Mouse (Mus musculus) lung, embryonic 14.5 days (tissue): ENCODE results near the gene Zbtb22. TPM values are rescaled to one million over a fixed set of nuclear protein-coding genes. Genes with fewer than 3 reads are reported as not detected.
"Not testable (repeated sequence)": the region's sequence is repeated elsewhere in the genome, so short reads cannot be mapped to it uniquely, and the experiment has no call there.

Source experiments
- ATAC-seq: fragments of 200-750 bp; cut with Nextera tagmentation; 2 replicates; pipeline ENCODE4 v1.8.0; 2017; ENCODE audit warnings: mild to moderate bottlenecking, moderate TSS enrichment, moderate library complexity; ENCODE audit not compliant: insufficient read depth
- DNase-seq: peaks from one replicate; pipeline ENCODE4 v3.0.0-alpha.2; 2015
- H3K27ac ChIP-seq: fragments of 300-500 bp; sonication (generic); 2 replicates; pipeline ENCODE4 v1.5.1; 2014; ENCODE audit warnings: low read depth, mild to moderate bottlenecking, moderate library complexity
- H3K27me3 ChIP-seq: fragments of 300-500 bp; sonication (generic); 2 replicates; pipeline ENCODE4 v1.6.1; 2014; ENCODE audit warnings: low read length, control low read depth; ENCODE audit not compliant: insufficient read depth
- H3K36me3 ChIP-seq: fragments of 300-500 bp; sonication (generic); 2 replicates; pipeline ENCODE4 v1.6.1; 2014; ENCODE audit warnings: control low read depth; ENCODE audit not compliant: insufficient read depth
- H3K4me1 ChIP-seq: fragments of 300-500 bp; sonication (generic); 2 replicates; pipeline ENCODE4 v1.6.1; 2014; ENCODE audit warnings: antibody characterized with exemption, control low read depth; ENCODE audit not compliant: insufficient read depth
- H3K4me2 ChIP-seq: fragments of 300-500 bp; sonication (generic); 2 replicates; pipeline ENCODE4 v1.6.1; 2014; ENCODE audit warnings: mild to moderate bottlenecking
- H3K4me3 ChIP-seq: fragments of 300-500 bp; sonication (generic); 2 replicates; pipeline ENCODE4 v1.5.1; 2014; ENCODE audit warnings: low read depth, low read length
- H3K9ac ChIP-seq: fragments of 300-500 bp; sonication (generic); 2 replicates; pipeline ENCODE4 v1.6.1; 2014
- H3K9me3 ChIP-seq: fragments of 300-500 bp; sonication (generic); 2 replicates; pipeline ENCODE4 v1.6.1; 2016; ENCODE audit warnings: low read depth, low read length, control low read depth
- CTCF ChIP-seq: IDR thresholded peaks from 2 replicates; pipeline ENCODE4 v1.5.1; 2016; ENCODE audit warnings: antibody characterized with exemption, low read depth
- WGBS: fragments of 180-500 bp; shearing (Covaris S2); extraction: QIAGEN DNeasy Blood & Tissue Kit; methylation state at CpG from one replicate; pipeline ENCODE4 v1.1.7; 2014; 5-methylcytosine and 5-hydroxymethylcytosine counted together
- polyA plus RNA-seq: library from polyadenylated mRNA; unstranded; fragments of >200 nt; fragmentation: Nextera tagmentation; extraction: Ambion mirVana; gene quantifications from 2 replicates; pipeline ENCODE4 v1.2.1, GENCODE M21; 2014

Gene Zbtb22
- polyA plus RNA-seq, 1 experiment from 2014 or later, result 13.2 TPM

GRCm38 (mm10) chr17:33899642-33900041 lies 16.1 kb upstream of the Zbtb22 start:
- WGBS, result 87% methylated on average over 4 of the region's 4 CpGs
- H3K4me2 ChIP-seq, result no peak overlapping the region
- H3K4me1 ChIP-seq, result no peaks in the 10 kb centered on the region
- ATAC-seq (no peak), DNase-seq (no peak)
- no peaks in the 10 kb centered on the region for H3K9me3 ChIP-seq
- H3K4me3 ChIP-seq, result no peak overlapping the region
- TF ChIP-seq CTCF, result no peak
- no peaks in the 10 kb centered on the region for H3K36me3 ChIP-seq
- no peak overlapping the region for H3K9ac ChIP-seq
- H3K27ac ChIP-seq, result no peak overlapping the region
- no peaks in the 10 kb centered on the region for H3K27me3 ChIP-seq

- H3K9ac ChIP-seq, result no peak overlapping the region
- no peak overlapping the region for H3K4me2 ChIP-seq
- TF ChIP-seq CTCF, result no peak
- no peaks in the 10 kb centered on the region for H3K9me3 ChIP-seq
- H3K27ac ChIP-seq, result no peak overlapping the region
- H3K4me3 ChIP-seq, result no peak overlapping the region
- H3K36me3 ChIP-seq, result no peaks in the 10 kb centered on the region
- WGBS, result 53% methylated on average over 7 of the region's 7 CpGs
- H3K27me3 ChIP-seq, result no peaks in the 10 kb centered on the region
- no peaks in the 10 kb centered on the region for H3K4me1 ChIP-seq
- no peak for ATAC-seq
- no peak for DNase-seq
Measured at GRCm38 (mm10) chr17:33900281-33900988, 15.3 kb upstream of the Zbtb22 start.

- no peaks in the 10 kb centered on the region for H3K36me3 ChIP-seq
- H3K4me3 ChIP-seq, result no peak overlapping the region
- H3K9ac ChIP-seq, result no peak overlapping the region
- no peak for TF ChIP-seq CTCF
- no peaks in the 10 kb centered on the region for H3K4me1 ChIP-seq
- H3K27me3 ChIP-seq, result no peaks in the 10 kb centered on the region
- ATAC-seq (no peak), DNase-seq (no peak)
- WGBS, result 80% methylated on average over 4 of the region's 4 CpGs
- H3K27ac ChIP-seq, result no peak overlapping the region
- no peak overlapping the region for H3K4me2 ChIP-seq
- H3K9me3 ChIP-seq, result no peaks in the 10 kb centered on the region
Measured at GRCm38 (mm10) chr17:33900989-33901314, 14.8 kb upstream of the Zbtb22 start.

GRCm38 (mm10) chr17:33901653-33902052 lies 14.1 kb upstream of the Zbtb22 start:
- no peak for TF ChIP-seq CTCF
- Histone ChIP-seq H3K27me3 (no peaks in the 10 kb centered on the region), H3K9me3 (no peaks in the 10 kb centered on the region), H3K36me3 (no peaks in the 10 kb centered on the region), H3K4me3 (no peak overlapping the region), H3K9ac (no peak overlapping the region), H3K4me2 (no peak overlapping the region), H3K27ac (no peak overlapping the region), H3K4me1 (no peaks in the 10 kb centered on the region)
- WGBS, result 65% methylated on average over 4 of the region's 4 CpGs
- no peak for DNase-seq
- no peak for ATAC-seq

- Histone ChIP-seq H3K4me2 (no peak overlapping the region), H3K9me3 (no peaks in the 10 kb centered on the region), H3K9ac (no peak overlapping the region), H3K27ac (no peak overlapping the region), H3K4me1 (no peaks in the 10 kb centered on the region), H3K4me3 (no peak overlapping the region), H3K27me3 (no peaks in the 10 kb centered on the region), H3K36me3 (no peaks in the 10 kb centered on the region)
- ATAC-seq (no peak), DNase-seq (no peak)
- TF ChIP-seq CTCF, result no peak
- 52% methylated on average over 4 of the region's 4 CpGs for WGBS
Measured at GRCm38 (mm10) chr17:33902079-33902478, 13.6 kb upstream of the Zbtb22 start.

GRCm38 (mm10) chr17:33902491-33902890 lies 13.2 kb upstream of the Zbtb22 start:
- 73% methylated on average over 7 of the region's 7 CpGs for WGBS
- Histone ChIP-seq H3K27ac (no peak overlapping the region), H3K36me3 (no peaks in the 10 kb centered on the region), H3K4me1 (no peaks in the 10 kb centered on the region), H3K9me3 (no peaks in the 10 kb centered on the region), H3K4me2 (no peak overlapping the region), H3K9ac (no peak overlapping the region), H3K4me3 (no peak overlapping the region), H3K27me3 (no peaks in the 10 kb centered on the region)
- no peak for DNase-seq
- TF ChIP-seq CTCF, result no peak
- ATAC-seq, result no peak

GRCm38 (mm10) chr17:33903911-33904651 lies 11.6 kb upstream of the Zbtb22 start:
- H3K4me1 ChIP-seq, H3K9me3 ChIP-seq, H3K27ac ChIP-seq, H3K4me2 ChIP-seq, H3K9ac ChIP-seq, ATAC-seq, H3K4me3 ChIP-seq, H3K27me3 ChIP-seq, DNase-seq, H3K36me3 ChIP-seq: not testable (repeated sequence)
- WGBS, result 66% methylated on average over 6 of the region's 6 CpGs

GRCm38 (mm10) chr17:33904835-33905234 lies 10.9 kb upstream of the Zbtb22 start, which contains the start of gene Platr17:
Platr17 (plus strand) TSS chr17:33905135.
- DNase-seq, ATAC-seq, H3K27ac ChIP-seq, H3K4me3 ChIP-seq, H3K27me3 ChIP-seq, H3K4me1 ChIP-seq, H3K9ac ChIP-seq, H3K9me3 ChIP-seq, H3K4me2 ChIP-seq, H3K36me3 ChIP-seq: not testable (repeated sequence)
- 41% methylated on average over 4 of the region's 4 CpGs for WGBS
